Mouse (Mus musculus): ENCODE measurements around the gene Efl1. TPM values are rescaled to one million over a fixed set of nuclear protein-coding genes. Genes with fewer than 3 reads are reported as not detected.

The Efl1 gene
- polyA plus RNA-seq, 1 experiment from 2014 or later: 19.4 TPM

GRCm38 (mm10) chr7:82808257-82808656 is 159.8 kb downstream of the Efl1 start:
- H3K9me3 ChIP-seq (ENCODE audit: control insufficient read depth, low read length): no peaks in the 10 kb centered on the region
- H3K4me3 ChIP-seq (ENCODE audit: low read depth, low read length): no peak overlapping the region
- no peak overlapping the region for H3K27ac ChIP-seq (ENCODE audit: low read depth, low read length)
- DNase-seq (ENCODE audit: low spot score) (no peak), ATAC-seq (ENCODE audit: insufficient read depth, low FRiP score, low TSS enrichment) (no peak)
- 86% methylated on average over 4 of the region's 4 CpGs for WGBS
- H3K4me2 ChIP-seq (ENCODE audit: low read depth): no peak overlapping the region
- H3K27me3 ChIP-seq (ENCODE audit: control insufficient read depth, insufficient read depth, low read length): no peaks in the 10 kb centered on the region
- H3K36me3 ChIP-seq (ENCODE audit: control insufficient read depth, insufficient read depth, low read length): no peaks in the 10 kb centered on the region
- H3K4me1 ChIP-seq (ENCODE audit: control insufficient read depth, insufficient read depth, low read length): peaks cover 18% of the 10 kb centered on the region
- no peak overlapping the region for H3K9ac ChIP-seq (ENCODE audit: low read length)

GRCm38 (mm10) chr7:82809126-82809525 is 160.7 kb downstream of the Efl1 start:
- Histone ChIP-seq H3K4me3 (ENCODE audit: low read depth, low read length) (no peak overlapping the region), H3K27ac (ENCODE audit: low read depth, low read length) (no peak overlapping the region), H3K27me3 (ENCODE audit: control insufficient read depth, insufficient read depth, low read length) (no peaks in the 10 kb centered on the region), H3K4me1 (ENCODE audit: control insufficient read depth, insufficient read depth, low read length) (peaks cover 18% of the 10 kb centered on the region), H3K9ac (ENCODE audit: low read length) (no peak overlapping the region), H3K9me3 (ENCODE audit: control insufficient read depth, low read length) (no peaks in the 10 kb centered on the region), H3K4me2 (ENCODE audit: low read depth) (no peak overlapping the region), H3K36me3 (ENCODE audit: control insufficient read depth, insufficient read depth, low read length) (no peaks in the 10 kb centered on the region)
- DNase-seq (ENCODE audit: low spot score) (no peak), ATAC-seq (ENCODE audit: insufficient read depth, low FRiP score, low TSS enrichment) (no peak)
- 69% methylated on average over 5 of the region's 5 CpGs for WGBS

- H3K27me3 ChIP-seq (ENCODE audit: control insufficient read depth, insufficient read depth, low read length): no peaks in the 10 kb centered on the region
- H3K9me3 ChIP-seq (ENCODE audit: control insufficient read depth, low read length): no peaks in the 10 kb centered on the region
- no peak for DNase-seq (ENCODE audit: low spot score)
- WGBS: 29% methylated on average over 5 of the region's 5 CpGs
- no peak overlapping the region for H3K4me2 ChIP-seq (ENCODE audit: low read depth)
- ATAC-seq (ENCODE audit: insufficient read depth, low FRiP score, low TSS enrichment): 0 out of 2 replicates have a peak, but pooled peaks have one; percentile 15
- H3K27ac ChIP-seq (ENCODE audit: low read depth, low read length): no peak overlapping the region
- H3K4me3 ChIP-seq (ENCODE audit: low read depth, low read length): no peak overlapping the region
- H3K4me1 ChIP-seq (ENCODE audit: control insufficient read depth, insufficient read depth, low read length): peaks cover 18% of the 10 kb centered on the region
- no peaks in the 10 kb centered on the region for H3K36me3 ChIP-seq (ENCODE audit: control insufficient read depth, insufficient read depth, low read length)
- no peak overlapping the region for H3K9ac ChIP-seq (ENCODE audit: low read length)
Observed at GRCm38 (mm10) chr7:82810799-82811139, 162.4 kb downstream of the Efl1 start.

- 16% methylated on average over 19 of the region's 19 CpGs for WGBS
- Histone ChIP-seq H3K9ac (ENCODE audit: low read length) (no peak overlapping the region; the same call in 1 of the 2 replicates), H3K4me3 (ENCODE audit: low read depth, low read length) (no peak overlapping the region), H3K27me3 (ENCODE audit: control insufficient read depth, insufficient read depth, low read length) (no peaks in the 10 kb centered on the region), H3K9me3 (ENCODE audit: control insufficient read depth, low read length) (no peaks in the 10 kb centered on the region), H3K27ac (ENCODE audit: low read depth, low read length) (no peak overlapping the region), H3K36me3 (ENCODE audit: control insufficient read depth, insufficient read depth, low read length) (no peaks in the 10 kb centered on the region), H3K4me2 (ENCODE audit: low read depth) (peak overlapping the region; percentile 30), H3K4me1 (ENCODE audit: control insufficient read depth, insufficient read depth, low read length) (peaks cover 18% of the 10 kb centered on the region)
- ATAC-seq (ENCODE audit: insufficient read depth, low FRiP score, low TSS enrichment) (peak; percentile 88), DNase-seq (ENCODE audit: low spot score) (peak; percentile 69)
Observed at GRCm38 (mm10) chr7:82811140-82811851, 162.9 kb downstream of the Efl1 start.

DNA sequence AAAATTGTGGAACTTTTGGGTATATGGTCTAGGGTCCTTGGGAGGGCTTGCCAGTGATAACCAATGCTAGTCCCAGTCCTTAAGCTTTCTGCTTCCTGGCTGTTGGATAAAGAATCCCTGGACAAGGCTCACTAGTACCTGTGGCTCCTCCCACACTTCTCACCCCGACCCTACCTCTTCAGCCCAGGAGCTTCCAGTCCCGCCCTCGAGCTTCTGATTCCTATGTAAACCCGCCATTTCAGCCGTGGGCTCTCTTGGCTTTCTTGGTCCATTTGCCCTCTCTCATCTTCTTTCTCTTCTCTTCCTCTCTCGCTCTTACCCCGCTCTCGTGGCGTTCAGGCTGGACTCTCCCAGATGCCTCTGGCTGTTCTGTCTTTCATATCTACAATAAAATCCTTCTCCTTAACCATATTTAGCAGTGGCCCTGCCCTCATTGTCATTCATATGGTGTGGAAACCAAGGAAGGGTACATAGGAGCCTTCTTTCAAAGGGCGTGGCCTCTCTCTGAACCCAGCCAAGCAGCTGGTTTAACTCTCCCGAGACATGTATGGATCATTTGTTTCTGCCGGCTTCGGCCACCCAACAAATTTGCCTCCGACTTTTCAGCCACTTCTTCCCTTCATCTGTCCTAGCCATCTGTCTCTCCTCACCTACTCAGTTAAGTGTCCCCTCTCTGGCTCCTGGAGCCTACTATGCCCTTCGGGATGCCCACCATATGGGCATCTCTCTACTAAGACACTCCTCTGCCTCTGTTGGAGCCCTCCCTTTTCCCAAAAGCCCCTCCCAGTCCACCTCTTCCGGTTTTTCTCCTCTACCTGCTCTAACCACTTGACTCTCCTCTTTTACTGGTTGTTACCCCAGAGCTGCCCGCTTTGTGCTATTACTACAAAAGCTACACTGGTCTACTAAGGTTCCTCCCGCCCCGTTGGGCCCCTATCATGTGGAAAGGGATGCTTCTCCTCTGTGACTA is 164.1 kb downstream of the Efl1 start:
- H3K36me3 ChIP-seq (ENCODE audit: control insufficient read depth, insufficient read depth, low read length): no peaks in the 10 kb centered on the region
- WGBS: 87% methylated on average over 19 of the region's 19 CpGs
- no peak overlapping the region for H3K4me2 ChIP-seq (ENCODE audit: low read depth)
- H3K27me3 ChIP-seq (ENCODE audit: control insufficient read depth, insufficient read depth, low read length): no peaks in the 10 kb centered on the region
- ATAC-seq (ENCODE audit: insufficient read depth, low FRiP score, low TSS enrichment) (no peak), DNase-seq (ENCODE audit: low spot score) (no peak)
- H3K4me1 ChIP-seq (ENCODE audit: control insufficient read depth, insufficient read depth, low read length): peaks cover 18% of the 10 kb centered on the region
- no peak overlapping the region for H3K4me3 ChIP-seq (ENCODE audit: low read depth, low read length)
- H3K9me3 ChIP-seq (ENCODE audit: control insufficient read depth, low read length): no peaks in the 10 kb centered on the region
- no peak overlapping the region for H3K9ac ChIP-seq (ENCODE audit: low read length)
- H3K27ac ChIP-seq (ENCODE audit: low read depth, low read length): no peak overlapping the region

DNA sequence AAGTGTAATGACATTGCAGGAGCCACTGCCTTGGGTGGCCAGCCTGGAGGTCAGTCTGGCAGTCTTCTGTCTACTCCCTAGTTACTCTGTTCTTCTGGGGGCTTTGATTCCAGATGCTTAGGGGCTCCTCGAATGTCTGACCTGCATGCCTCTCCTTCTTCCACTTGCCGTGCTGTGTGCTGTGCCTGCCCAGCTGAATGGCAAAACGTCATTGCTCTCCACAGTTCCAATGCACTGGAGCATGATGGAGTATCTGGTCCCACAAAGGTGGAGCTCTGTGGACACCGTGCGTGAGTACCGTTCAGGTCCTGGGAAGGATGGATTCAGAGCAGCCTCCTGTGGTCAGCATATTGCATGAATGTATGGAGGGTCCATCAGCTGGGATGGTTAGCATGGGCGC is 171.1 kb downstream of the Efl1 start:
- Histone ChIP-seq H3K9me3 (ENCODE audit: control insufficient read depth, low read length) (no peaks in the 10 kb centered on the region), H3K4me2 (ENCODE audit: low read depth) (no peak overlapping the region), H3K27ac (ENCODE audit: low read depth, low read length) (no peak overlapping the region), H3K27me3 (ENCODE audit: control insufficient read depth, insufficient read depth, low read length) (no peaks in the 10 kb centered on the region), H3K36me3 (ENCODE audit: control insufficient read depth, insufficient read depth, low read length) (no peaks in the 10 kb centered on the region), H3K4me3 (ENCODE audit: low read depth, low read length) (no peak overlapping the region), H3K4me1 (ENCODE audit: control insufficient read depth, insufficient read depth, low read length) (no peaks in the 10 kb centered on the region), H3K9ac (ENCODE audit: low read length) (no peak overlapping the region)
- WGBS: 90% methylated on average over 7 of the region's 7 CpGs
- ATAC-seq (ENCODE audit: insufficient read depth, low FRiP score, low TSS enrichment): no peak
- no peak for DNase-seq (ENCODE audit: low spot score)

DNA sequence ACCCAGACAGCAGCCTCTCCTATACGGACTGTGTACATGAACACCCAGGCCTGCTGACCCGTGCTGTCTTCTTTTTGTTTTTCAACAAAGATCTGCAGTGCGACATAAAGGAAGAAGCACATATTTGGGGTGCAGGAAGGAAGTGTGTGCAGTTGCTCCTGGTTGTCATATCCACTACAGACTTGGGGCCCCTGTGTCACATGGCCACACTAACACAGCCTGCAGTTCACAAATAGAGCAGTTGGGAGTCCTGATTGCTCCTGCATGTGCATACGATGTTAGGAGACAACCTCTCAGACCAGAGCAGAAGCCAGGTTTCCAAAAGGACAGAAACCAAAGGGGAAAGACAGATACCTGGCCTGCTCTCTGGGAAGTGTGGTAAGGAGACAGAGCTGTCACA is 172.2 kb downstream of the Efl1 start:
- Histone ChIP-seq H3K27ac (ENCODE audit: low read depth, low read length) (no peak overlapping the region), H3K9ac (ENCODE audit: low read length) (no peak overlapping the region), H3K9me3 (ENCODE audit: control insufficient read depth, low read length) (no peaks in the 10 kb centered on the region), H3K4me3 (ENCODE audit: low read depth, low read length) (no peak overlapping the region), H3K4me1 (ENCODE audit: control insufficient read depth, insufficient read depth, low read length) (no peaks in the 10 kb centered on the region), H3K4me2 (ENCODE audit: low read depth) (no peak overlapping the region), H3K27me3 (ENCODE audit: control insufficient read depth, insufficient read depth, low read length) (no peaks in the 10 kb centered on the region), H3K36me3 (ENCODE audit: control insufficient read depth, insufficient read depth, low read length) (no peaks in the 10 kb centered on the region)
- 78% methylated on average over 4 of the region's 4 CpGs for WGBS
- ATAC-seq (ENCODE audit: insufficient read depth, low FRiP score, low TSS enrichment) (no peak), DNase-seq (ENCODE audit: low spot score) (no peak)

DNA sequence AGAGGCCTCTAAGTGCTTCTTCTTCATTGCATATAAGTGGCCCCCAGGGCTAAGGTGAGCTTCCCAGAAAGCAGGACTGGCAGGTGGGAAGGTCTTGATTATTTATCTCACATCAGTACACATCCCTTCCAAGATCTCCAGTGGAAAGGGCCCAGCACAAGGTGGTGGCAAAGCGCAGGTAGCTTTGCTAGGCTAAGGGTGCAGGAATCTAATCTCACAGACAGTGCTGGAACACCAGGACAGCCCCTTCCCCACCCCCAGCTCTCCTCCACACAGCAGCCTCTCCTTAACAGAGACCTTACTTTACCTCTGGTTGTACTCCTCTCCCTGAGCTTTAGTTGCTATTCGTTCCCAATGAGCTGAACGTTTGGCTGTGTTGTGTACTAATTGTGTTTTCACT is 173.1 kb downstream of the Efl1 start:
- Histone ChIP-seq H3K36me3 (ENCODE audit: control insufficient read depth, insufficient read depth, low read length) (no peaks in the 10 kb centered on the region), H3K4me3 (ENCODE audit: low read depth, low read length) (no peak overlapping the region), H3K9ac (ENCODE audit: low read length) (no peak overlapping the region), H3K9me3 (ENCODE audit: control insufficient read depth, low read length) (no peaks in the 10 kb centered on the region), H3K4me2 (ENCODE audit: low read depth) (no peak overlapping the region), H3K27ac (ENCODE audit: low read depth, low read length) (no peak overlapping the region), H3K4me1 (ENCODE audit: control insufficient read depth, insufficient read depth, low read length) (no peaks in the 10 kb centered on the region), H3K27me3 (ENCODE audit: control insufficient read depth, insufficient read depth, low read length) (no peaks in the 10 kb centered on the region)
- ATAC-seq (ENCODE audit: insufficient read depth, low FRiP score, low TSS enrichment) (no peak), DNase-seq (ENCODE audit: low spot score) (no peak)
- 82% methylated on average over 3 of the region's 3 CpGs for WGBS

Data from neural tube, embryonic 11.5 days (tissue).